Mouse (Mus musculus) hindbrain, embryonic 13.5 days (tissue): ENCODE results near the gene Lamc1. TPM values are rescaled to one million over a fixed set of nuclear protein-coding genes. Genes with fewer than 3 reads are reported as not detected.

Experiments
- ATAC-seq: fragments of 200-750 bp; cut with Nextera tagmentation; 2 replicates; pipeline ENCODE4 v1.8.0; 2017; ENCODE audit warnings: moderate TSS enrichment; ENCODE audit not compliant: low FRiP score
- H3K27ac ChIP-seq: fragments of 300-500 bp; sonication (generic); 2 replicates; pipeline ENCODE4 v1.5.1; 2015; ENCODE audit warnings: inconsistent platforms, mild to moderate bottlenecking, moderate library complexity
- H3K27me3 ChIP-seq: fragments of 300-500 bp; sonication (generic); 2 replicates; pipeline ENCODE4 v1.6.1; 2015; ENCODE audit warnings: mild to moderate bottlenecking, inconsistent platforms
- H3K36me3 ChIP-seq: fragments of 300-500 bp; sonication (generic); 2 replicates; pipeline ENCODE4 v1.6.1; 2015; ENCODE audit warnings: mild to moderate bottlenecking, inconsistent platforms
- H3K4me1 ChIP-seq: fragments of 300-500 bp; sonication (generic); replicated peaks from 2 replicates; pipeline ENCODE4 v1.6.1; 2015; ENCODE audit warnings: inconsistent platforms
- H3K4me2 ChIP-seq: fragments of 300-500 bp; sonication (generic); 2 replicates; pipeline ENCODE4 v1.6.1; 2015; ENCODE audit warnings: inconsistent platforms, mild to moderate bottlenecking, moderate library complexity
- H3K4me3 ChIP-seq: fragments of 300-500 bp; sonication (generic); 2 replicates; pipeline ENCODE4 v1.5.1; 2015; ENCODE audit warnings: mild to moderate bottlenecking, inconsistent platforms
- H3K9ac ChIP-seq: fragments of 300-500 bp; sonication (generic); 2 replicates; pipeline ENCODE4 v1.6.1; 2015; ENCODE audit warnings: mild to moderate bottlenecking, inconsistent platforms
- H3K9me3 ChIP-seq: fragments of 300-500 bp; sonication (generic); 2 replicates; pipeline ENCODE4 v1.6.1; 2016; ENCODE audit warnings: inconsistent platforms
- WGBS: fragments of 180-500 bp; shearing (Covaris S2); methylation state at CpG from one replicate; pipeline ENCODE4 v1.1.7; 2015; 5-methylcytosine and 5-hydroxymethylcytosine counted together
- polyA plus RNA-seq: library from polyadenylated mRNA; unstranded; fragments of >200 nt; fragmentation: Nextera tagmentation; extraction: Ambion mirVana; gene quantifications from 2 replicates; pipeline ENCODE4 v1.2.1, GENCODE M21; 2015

Lamc1 gene
- polyA plus RNA-seq, 1 experiment from 2014 or later = 20.2 TPM

GRCm38 (mm10) chr1:153326226-153326625 lies 6.4 kb downstream of the Lamc1 start:
- Histone ChIP-seq H3K27ac (no peak overlapping the region), H3K4me1 (peaks cover 25% of the 10 kb centered on the region), H3K4me2 (no peak overlapping the region), H3K27me3 (no peaks in the 10 kb centered on the region), H3K36me3 (peaks cover 8% of the 10 kb centered on the region; the same call in 1 of the 2 replicates), H3K9ac (no peak overlapping the region), H3K4me3 (no peak overlapping the region), H3K9me3 (no peaks in the 10 kb centered on the region)
- 88% methylated on average over 7 of the region's 7 CpGs for WGBS
- ATAC-seq = no peak

- H3K36me3 ChIP-seq = peaks cover 8% of the 10 kb centered on the region; the same call in 1 of the 2 replicates
- no peak overlapping the region for H3K4me2 ChIP-seq
- H3K4me3 ChIP-seq = no peak overlapping the region
- H3K27ac ChIP-seq = no peak overlapping the region
- 88% methylated on average over 12 of the region's 12 CpGs for WGBS
- no peaks in the 10 kb centered on the region for H3K27me3 ChIP-seq
- H3K9ac ChIP-seq = no peak overlapping the region
- no peak for ATAC-seq
- no peaks in the 10 kb centered on the region for H3K9me3 ChIP-seq
- peaks cover 14% of the 10 kb centered on the region for H3K4me1 ChIP-seq
These were observed 11.2 kb downstream of the Lamc1 start for GRCm38 (mm10) chr1:153321404-153321803.

GRCm38 (mm10) chr1:153320554-153321147 lies 11.9 kb downstream of the Lamc1 start:
- WGBS = 38% methylated on average over 6 of the region's 6 CpGs
- Histone ChIP-seq H3K4me2 (no peak overlapping the region), H3K4me1 (peaks cover 19% of the 10 kb centered on the region), H3K9me3 (no peaks in the 10 kb centered on the region), H3K27ac (no peak overlapping the region), H3K9ac (no peak overlapping the region), H3K36me3 (peaks cover 6% of the 10 kb centered on the region; the same call in 1 of the 2 replicates), H3K27me3 (no peaks in the 10 kb centered on the region), H3K4me3 (no peak overlapping the region)
- ATAC-seq = no peak

GRCm38 (mm10) chr1:153320121-153320520 lies 12.5 kb downstream of the Lamc1 start:
- Histone ChIP-seq H3K9me3 (no peaks in the 10 kb centered on the region), H3K9ac (no peak overlapping the region), H3K4me3 (no peak overlapping the region), H3K27me3 (no peaks in the 10 kb centered on the region), H3K36me3 (peaks cover 6% of the 10 kb centered on the region; the same call in 1 of the 2 replicates), H3K4me2 (no peak overlapping the region), H3K4me1 (peaks cover 20% of the 10 kb centered on the region), H3K27ac (no peak overlapping the region)
- WGBS = 75% methylated on average over 4 of the region's 4 CpGs
- no peak for ATAC-seq

- Histone ChIP-seq H3K27me3 (no peaks in the 10 kb centered on the region), H3K9ac (no peak overlapping the region), H3K9me3 (no peaks in the 10 kb centered on the region), H3K36me3 (no peaks in the 10 kb centered on the region), H3K4me2 (no peak overlapping the region), H3K4me1 (peaks cover 20% of the 10 kb centered on the region), H3K27ac (no peak overlapping the region), H3K4me3 (no peak overlapping the region)
- whole genome bisulfite sequencing = 98% methylated on average over 1 of the region's 1 CpGs
- no peak for ATAC-seq
These were observed 13.8 kb downstream of the Lamc1 start for GRCm38 (mm10) chr1:153318741-153319140.

- H3K36me3 ChIP-seq = no peaks in the 10 kb centered on the region
- H3K9me3 ChIP-seq = no peaks in the 10 kb centered on the region
- no peak for ATAC-seq
- H3K27me3 ChIP-seq = no peaks in the 10 kb centered on the region
- 94% methylated on average over 7 of the region's 7 CpGs for WGBS
- no peak overlapping the region for H3K4me3 ChIP-seq
- H3K27ac ChIP-seq = no peak overlapping the region
- no peak overlapping the region for H3K4me2 ChIP-seq
- H3K9ac ChIP-seq = no peak overlapping the region
- peaks cover 20% of the 10 kb centered on the region for H3K4me1 ChIP-seq
These were observed 14.3 kb downstream of the Lamc1 start for GRCm38 (mm10) chr1:153318287-153318686.

- WGBS = 77% methylated on average over 16 of the region's 16 CpGs
- no peak for ATAC-seq
These were observed 14.9 kb downstream of the Lamc1 start for GRCm38 (mm10) chr1:153317486-153318260.

GRCm38 (mm10) chr1:153316956-153317355 lies 15.6 kb downstream of the Lamc1 start:
- Histone ChIP-seq H3K27ac (no peak overlapping the region), H3K4me2 (no peak overlapping the region), H3K36me3 (no peaks in the 10 kb centered on the region), H3K9ac (no peak overlapping the region), H3K4me1 (peaks cover 20% of the 10 kb centered on the region), H3K4me3 (no peak overlapping the region), H3K9me3 (no peaks in the 10 kb centered on the region), H3K27me3 (no peaks in the 10 kb centered on the region)
- ATAC-seq = no peak
- WGBS = 59% methylated on average over 8 of the region's 8 CpGs

More at GRCm38 (mm10) chr1:153317486-153318260, 14.9 kb downstream of the Lamc1 start:
- H3K27me3 ChIP-seq = no peaks in the 10 kb centered on the region
- no peak overlapping the region for H3K4me3 ChIP-seq
- no peak overlapping the region for H3K27ac ChIP-seq
- H3K4me1 ChIP-seq = peaks cover 20% of the 10 kb centered on the region
- H3K9ac ChIP-seq = no peak overlapping the region; the same call in 1 of the 2 replicates
- H3K9me3 ChIP-seq = no peaks in the 10 kb centered on the region
- no peaks in the 10 kb centered on the region for H3K36me3 ChIP-seq
- no peak overlapping the region for H3K4me2 ChIP-seq

GRCm38 (mm10) chr1:153316286-153316685 lies 16.3 kb downstream of the Lamc1 start:
- peaks cover 17% of the 10 kb centered on the region for H3K4me1 ChIP-seq
- H3K27ac ChIP-seq = no peak overlapping the region; the same call in 1 of the 2 replicates
- ATAC-seq = no peak
- no peak overlapping the region for H3K4me3 ChIP-seq
- H3K4me2 ChIP-seq = no peak overlapping the region
- no peaks in the 10 kb centered on the region for H3K36me3 ChIP-seq
- H3K27me3 ChIP-seq = no peaks in the 10 kb centered on the region
- H3K9ac ChIP-seq = no peak overlapping the region
- H3K9me3 ChIP-seq = no peaks in the 10 kb centered on the region

- H3K36me3 ChIP-seq = no peaks in the 10 kb centered on the region
- no peaks in the 10 kb centered on the region for H3K9me3 ChIP-seq
- no peak for ATAC-seq
- no peak overlapping the region for H3K4me3 ChIP-seq
- H3K27ac ChIP-seq = no peak overlapping the region
- 92% methylated on average over 6 of the region's 6 CpGs for WGBS
- H3K27me3 ChIP-seq = no peaks in the 10 kb centered on the region
- no peak overlapping the region for H3K4me2 ChIP-seq
- H3K9ac ChIP-seq = no peak overlapping the region
- H3K4me1 ChIP-seq = peaks cover 15% of the 10 kb centered on the region
These were observed 17.5 kb downstream of the Lamc1 start for GRCm38 (mm10) chr1:153315121-153315520.

GRCm38 (mm10) chr1:153312992-153313391 lies 19.6 kb downstream of the Lamc1 start:
- no peak for ATAC-seq
- Histone ChIP-seq H3K36me3 (no peaks in the 10 kb centered on the region), H3K27ac (no peak overlapping the region), H3K9ac (no peak overlapping the region), H3K27me3 (no peaks in the 10 kb centered on the region), H3K4me1 (peaks cover 31% of the 10 kb centered on the region), H3K4me2 (no peak overlapping the region), H3K4me3 (no peak overlapping the region), H3K9me3 (no peaks in the 10 kb centered on the region)
- 99% methylated on average over 5 of the region's 5 CpGs for WGBS

GRCm38 (mm10) chr1:153310190-153310589 lies 22.4 kb downstream of the Lamc1 start:
- Histone ChIP-seq H3K9ac (no peak overlapping the region), H3K27me3 (no peaks in the 10 kb centered on the region), H3K4me1 (peaks cover 24% of the 10 kb centered on the region), H3K27ac (no peak overlapping the region), H3K9me3 (no peaks in the 10 kb centered on the region), H3K36me3 (no peaks in the 10 kb centered on the region), H3K4me3 (no peak overlapping the region), H3K4me2 (no peak overlapping the region)
- ATAC-seq = no peak
- WGBS = 89% methylated on average over 5 of the region's 5 CpGs

- H3K4me3 ChIP-seq = no peak overlapping the region
- no peaks in the 10 kb centered on the region for H3K36me3 ChIP-seq
- H3K27ac ChIP-seq = no peak overlapping the region
- ATAC-seq = no peak; the same call in 1 of the 2 replicates
- no peaks in the 10 kb centered on the region for H3K9me3 ChIP-seq
- H3K4me1 ChIP-seq = peaks cover 24% of the 10 kb centered on the region
- 80% methylated on average over 4 of the region's 4 CpGs for WGBS
- H3K4me2 ChIP-seq = no peak overlapping the region
- H3K27me3 ChIP-seq = no peaks in the 10 kb centered on the region
- H3K9ac ChIP-seq = no peak overlapping the region
These were observed 23.3 kb downstream of the Lamc1 start for GRCm38 (mm10) chr1:153309310-153309709.
